Mouse (Mus musculus): ENCODE measurements at regions not wholly inside any gene's neighbourhood (a gene's known extent, or its start where the extent isn't known, plus 50 kb on each side); places are given as distances from the start of the nearest gene placed in this dataset.

DNA sequence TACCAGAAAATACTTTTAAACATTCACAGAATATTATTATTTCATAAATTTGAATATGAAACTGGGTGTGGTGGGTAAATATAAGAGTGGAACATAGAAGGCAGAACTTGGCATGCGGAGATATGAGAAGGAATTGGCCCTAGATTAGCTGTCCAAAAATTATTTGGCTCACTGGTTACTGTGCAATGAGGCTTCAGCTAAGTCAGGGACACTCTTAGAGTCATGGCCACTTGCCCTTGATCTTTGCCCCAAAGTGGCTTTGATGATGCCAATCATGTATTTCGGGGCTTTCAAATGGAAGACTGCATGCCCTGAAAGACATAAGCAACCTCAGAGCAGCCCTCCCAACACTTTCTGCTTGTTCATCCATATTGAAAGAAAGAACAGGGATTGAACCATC lies 76.9 kb downstream of the Pxdc1 start:
- TF ChIP-seq TAL1 (IDR thresholded peaks at IDR 0.05; ENCODE audit: low read length): no peak
- TF ChIP-seq GATA1 (IDR thresholded peaks at IDR 0.05; ENCODE audit: low read length): no peak
